Mouse (Mus musculus) cerebellum, postnatal 14 days (tissue): ENCODE measurements around the gene Pard3b.
A peak's percentile ranks its signal among the peaks of the same experiment; 100 is the strongest.

Experiments
- DNase-seq, 2 experiments: peaks; one replicate each; pipeline ENCODE4 v3.0.0; 2021; ENCODE audit warnings: mixed read lengths in 2 of 2

Gene Pard3b

GRCm38 (mm10) chr1:62648591-62648990, 1010.0 kb downstream of the Pard3b start:
- DNase-seq: no peak

GRCm38 (mm10) chr1:62650491-62650890, 1011.9 kb downstream of the Pard3b start:
- DNase-seq: no peak

GRCm38 (mm10) chr1:62654436-62654835, 1015.8 kb downstream of the Pard3b start:
- no peak for DNase-seq

GRCm38 (mm10) chr1:62664960-62665645, 1026.5 kb downstream of the Pard3b start:
- DNase-seq: no peak

GRCm38 (mm10) chr1:62665771-62666730, 1027.4 kb downstream of the Pard3b start:
- DNase-seq: no peak

DNA sequence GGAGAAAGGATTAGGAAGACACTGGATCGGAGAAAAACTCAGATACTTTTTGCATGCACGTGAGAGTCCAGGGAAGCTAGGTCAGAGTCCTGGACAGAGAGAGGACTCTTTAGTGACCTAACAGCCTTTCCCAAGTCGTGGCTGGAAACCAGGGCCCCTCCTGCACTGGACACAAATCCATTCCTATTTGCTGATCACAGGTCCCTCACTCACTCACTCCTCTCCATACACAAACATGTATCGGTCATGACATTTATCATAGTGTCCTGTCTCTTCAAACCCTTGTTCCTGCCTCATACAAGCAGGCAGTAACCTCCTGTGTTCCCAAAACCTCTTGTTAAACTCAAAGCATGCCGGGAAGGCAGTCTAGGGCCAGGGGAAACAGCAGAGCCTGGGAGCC, 1028.2 kb downstream of the Pard3b start:
- no peak for DNase-seq

DNA sequence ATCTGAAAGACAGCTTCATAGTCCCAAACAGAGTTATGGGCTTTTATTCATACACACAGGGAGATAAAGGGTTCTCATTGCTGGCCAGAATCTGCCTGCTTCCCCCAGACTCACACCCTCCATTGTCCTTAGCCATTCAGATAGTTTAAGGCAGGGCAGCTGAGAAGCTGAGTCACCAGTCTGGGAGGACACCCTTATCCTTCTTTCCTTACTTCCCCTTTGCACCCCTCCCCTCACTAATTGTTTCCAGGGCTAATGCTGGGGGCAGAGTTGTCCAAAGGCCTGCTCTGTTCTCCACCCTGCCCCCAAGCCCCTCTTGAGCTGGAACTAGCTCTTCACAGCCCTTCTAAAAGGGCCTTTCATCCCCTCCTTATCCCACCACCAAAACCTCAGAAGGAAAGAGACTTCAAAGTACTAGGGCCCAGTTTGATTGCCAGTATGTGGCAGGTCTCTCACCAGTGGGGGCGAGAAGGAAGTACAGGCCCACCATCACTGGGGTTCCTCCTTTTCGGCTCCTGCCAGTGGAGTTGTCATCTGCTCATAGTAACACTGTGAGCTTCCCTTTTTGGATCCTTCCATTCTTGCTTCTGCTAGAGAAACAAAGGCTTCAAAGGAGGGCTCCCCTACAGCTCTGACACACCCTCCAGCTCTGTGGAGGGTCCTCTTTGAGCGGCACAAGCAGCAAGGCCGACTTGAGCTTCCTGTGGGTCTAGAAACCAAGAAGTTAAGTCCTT, 1040.2 kb downstream of the Pard3b start:
- no peak for DNase-seq

GRCm38 (mm10) chr1:62679466-62679865, 1040.8 kb downstream of the Pard3b start:
- no peak for DNase-seq

DNA sequence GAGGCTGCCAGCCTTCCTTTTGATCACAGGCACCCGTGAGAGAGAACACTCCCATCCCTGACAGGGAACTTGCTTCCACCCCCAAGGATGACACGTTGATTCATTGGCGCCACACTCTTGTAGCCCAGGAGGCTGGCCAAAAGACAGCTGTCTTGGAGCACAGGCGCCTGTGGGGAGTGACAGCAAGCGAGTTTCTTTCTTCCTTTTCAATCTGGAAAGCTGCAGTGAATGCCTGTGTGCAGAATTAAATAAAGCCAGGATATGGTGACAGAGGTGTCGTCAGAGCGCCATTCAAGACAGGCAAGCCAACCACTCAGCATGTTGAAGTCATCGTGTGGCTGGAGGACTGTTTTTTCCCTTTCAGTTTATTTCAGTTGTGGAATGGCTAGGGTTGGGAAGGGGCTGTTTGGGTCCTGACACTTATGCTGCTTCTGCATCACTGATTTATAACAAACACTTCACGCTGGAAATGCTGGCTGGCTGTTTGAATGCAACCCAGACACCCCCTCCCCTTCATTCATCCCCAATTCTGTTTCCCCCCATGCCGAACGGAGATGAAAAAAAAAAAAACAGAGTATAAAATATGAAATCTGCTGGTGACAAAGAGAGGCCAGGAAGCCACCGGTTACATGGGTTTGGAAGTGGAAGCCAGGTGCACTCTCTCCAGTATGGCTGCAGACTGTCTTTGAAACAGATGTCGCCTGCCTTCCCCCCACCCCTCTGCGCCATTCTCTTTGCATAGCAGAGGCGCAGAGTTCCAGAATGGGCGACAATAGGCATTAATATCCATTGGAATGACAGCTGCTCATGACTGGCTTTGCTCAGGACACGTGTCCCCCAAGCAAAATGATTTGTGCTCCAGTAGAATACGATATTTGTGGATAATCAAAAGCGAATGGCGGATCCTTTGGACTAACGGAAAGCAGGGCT, 1044.1 kb downstream of the Pard3b start:
- peak; percentile 29 to 31 for DNase-seq

- no peak for DNase-seq
These were observed 1044.9 kb downstream of the Pard3b start for GRCm38 (mm10) chr1:62683498-62683897.

- DNase-seq: no peak
These were observed 1048.9 kb downstream of the Pard3b start for GRCm38 (mm10) chr1:62687511-62687910.

- DNase-seq: no peak
These were observed 1052.6 kb downstream of the Pard3b start for GRCm38 (mm10) chr1:62691175-62691574.
